Mouse (Mus musculus): ENCODE data around the gene Sugct.
"Not testable (repeated sequence)": the region's sequence is repeated elsewhere in the genome, so short reads cannot be mapped to it uniquely, and the experiment has no call there.

The Sugct gene

GRCm38 (mm10) chr13:17604670-17605069 lies 90.7 kb downstream of the Sugct start:
- no peak for DNase-seq (ENCODE audit: low spot score)

- no peak for DNase-seq (ENCODE audit: low spot score)
These were observed 91.6 kb downstream of the Sugct start for GRCm38 (mm10) chr13:17603756-17604155.

GRCm38 (mm10) chr13:17585267-17585913 lies 110.0 kb downstream of the Sugct start:
- no peak for DNase-seq (ENCODE audit: low spot score)

GRCm38 (mm10) chr13:17584804-17585203 lies 110.5 kb downstream of the Sugct start:
- no peak for DNase-seq (ENCODE audit: low spot score)

GRCm38 (mm10) chr13:17581684-17582083 lies 113.7 kb downstream of the Sugct start:
- no peak for DNase-seq (ENCODE audit: low spot score)

GRCm38 (mm10) chr13:17559357-17559756 lies 136.0 kb downstream of the Sugct start:
- DNase-seq (ENCODE audit: low spot score): no peak

GRCm38 (mm10) chr13:17536341-17536740 lies 159.0 kb downstream of the Sugct start:
- no peak for DNase-seq (ENCODE audit: low spot score)

GRCm38 (mm10) chr13:17534871-17535270 lies 160.5 kb downstream of the Sugct start:
- no peak for DNase-seq (ENCODE audit: low spot score)

GRCm38 (mm10) chr13:17534469-17534868 lies 160.9 kb downstream of the Sugct start:
- DNase-seq (ENCODE audit: low spot score): no peak

- DNase-seq (ENCODE audit: low spot score): no peak
These were observed 184.1 kb downstream of the Sugct start for GRCm38 (mm10) chr13:17511184-17511778.

GRCm38 (mm10) chr13:17494936-17495335 lies 200.4 kb downstream of the Sugct start:
- no peak for DNase-seq (ENCODE audit: low spot score)

GRCm38 (mm10) chr13:17494056-17494574 lies 201.2 kb downstream of the Sugct start:
- no peak for DNase-seq (ENCODE audit: low spot score)

GRCm38 (mm10) chr13:17457981-17458380 lies 237.4 kb downstream of the Sugct start:
- not testable (repeated sequence) for DNase-seq (ENCODE audit: low spot score)

GRCm38 (mm10) chr13:17432139-17432916 lies 263.0 kb downstream of the Sugct start:
- peak; percentile 4 for DNase-seq (ENCODE audit: low spot score)

GRCm38 (mm10) chr13:17421875-17422274 lies 273.5 kb downstream of the Sugct start:
- DNase-seq (ENCODE audit: low spot score): no peak

GRCm38 (mm10) chr13:17420557-17420956 lies 274.8 kb downstream of the Sugct start:
- no peak for DNase-seq (ENCODE audit: low spot score)

GRCm38 (mm10) chr13:17342836-17343235 lies 352.5 kb downstream of the Sugct start:
- no peak for DNase-seq (ENCODE audit: low spot score)

- no peak for DNase-seq (ENCODE audit: low spot score)
These were observed 359.3 kb downstream of the Sugct start for GRCm38 (mm10) chr13:17335885-17336540.

GRCm38 (mm10) chr13:17326863-17327262 lies 368.5 kb downstream of the Sugct start:
- no peak for DNase-seq (ENCODE audit: low spot score)

- no peak for DNase-seq (ENCODE audit: low spot score)
These were observed 393.8 kb downstream of the Sugct start for GRCm38 (mm10) chr13:17301590-17301989.

- DNase-seq (ENCODE audit: low spot score): no peak
These were observed 397.8 kb downstream of the Sugct start for GRCm38 (mm10) chr13:17297462-17298005.

- no peak for DNase-seq (ENCODE audit: low spot score)
These were observed 398.4 kb downstream of the Sugct start for GRCm38 (mm10) chr13:17296912-17297311.
